Mouse (Mus musculus) retina, embryonic 14.5 days (tissue): ENCODE measurements at regions not wholly inside any gene's neighbourhood (a gene's known extent, or its start where the extent isn't known, plus 50 kb on each side); places are given as distances from the start of the nearest gene placed in this dataset.

ENCODE experiments used
- DNase-seq: peaks from one replicate; pipeline ENCODE4 v3.0.0-alpha.2; 2015; ENCODE audit warnings: low spot score

GRCm38 (mm10) chr9:63038031-63038430 lies 50.3 kb upstream of the Pias1 start:
- no peak for DNase-seq
